Mouse (Mus musculus): ENCODE measurements around the gene Fndc3b. TPM values are rescaled to one million over a fixed set of nuclear protein-coding genes. Genes with fewer than 3 reads are reported as not detected.

Fndc3b gene
- polyA plus RNA-seq, 1 experiment from 2014 or later = 12.8 TPM

- DNase-seq (ENCODE audit: low spot score) = no peak
- no peak overlapping the region for H3K9ac ChIP-seq (ENCODE audit: low read depth, low read length)
- H3K27me3 ChIP-seq (ENCODE audit: control insufficient read depth, insufficient read depth, low read length) = no peaks in the 10 kb centered on the region
- no peak overlapping the region for H3K4me3 ChIP-seq (ENCODE audit: low read depth, low read length)
- no peaks in the 10 kb centered on the region for H3K36me3 ChIP-seq (ENCODE audit: control insufficient read depth, insufficient read depth, low read length)
- H3K27ac ChIP-seq (ENCODE audit: low read depth, low read length) = no peak overlapping the region
- no peak overlapping the region for H3K4me2 ChIP-seq (replicated peaks; ENCODE audit: low read depth, low read length)
- no peak for ATAC-seq (ENCODE audit: low FRiP score)
- no peaks in the 10 kb centered on the region for H3K9me3 ChIP-seq (ENCODE audit: control insufficient read depth, low read length)
- H3K4me1 ChIP-seq (replicated peaks; ENCODE audit: control insufficient read depth, insufficient read depth, low read length) = no peaks in the 10 kb centered on the region
- WGBS = 91% methylated on average over 12 of the region's 12 CpGs
Measured at GRCm38 (mm10) chr3:27689149-27689865, 21.8 kb downstream of the Fndc3b start.

GRCm38 (mm10) chr3:27686732-27687491, 24.2 kb downstream of the Fndc3b start:
- ATAC-seq (ENCODE audit: low FRiP score) (no peak), DNase-seq (ENCODE audit: low spot score) (no peak)
- H3K36me3 ChIP-seq (ENCODE audit: control insufficient read depth, insufficient read depth, low read length) = no peaks in the 10 kb centered on the region
- H3K9me3 ChIP-seq (ENCODE audit: control insufficient read depth, low read length) = no peaks in the 10 kb centered on the region
- H3K9ac ChIP-seq (ENCODE audit: low read depth, low read length) = no peak overlapping the region
- no peak overlapping the region for H3K27ac ChIP-seq (ENCODE audit: low read depth, low read length)
- WGBS = 89% methylated on average over 19 of the region's 19 CpGs
- H3K4me2 ChIP-seq (replicated peaks; ENCODE audit: low read depth, low read length) = no peak overlapping the region
- no peak overlapping the region for H3K4me3 ChIP-seq (ENCODE audit: low read depth, low read length)
- H3K4me1 ChIP-seq (replicated peaks; ENCODE audit: control insufficient read depth, insufficient read depth, low read length) = no peaks in the 10 kb centered on the region
- H3K27me3 ChIP-seq (ENCODE audit: control insufficient read depth, insufficient read depth, low read length) = no peaks in the 10 kb centered on the region

- WGBS = 87% methylated on average over 14 of the region's 14 CpGs
- H3K27ac ChIP-seq (ENCODE audit: low read depth, low read length) = no peak overlapping the region
- H3K4me3 ChIP-seq (ENCODE audit: low read depth, low read length) = no peak overlapping the region
- DNase-seq (ENCODE audit: low spot score) (no peak), ATAC-seq (ENCODE audit: low FRiP score) (no peak)
- no peaks in the 10 kb centered on the region for H3K4me1 ChIP-seq (replicated peaks; ENCODE audit: control insufficient read depth, insufficient read depth, low read length)
- no peak overlapping the region for H3K4me2 ChIP-seq (replicated peaks; ENCODE audit: low read depth, low read length)
- no peaks in the 10 kb centered on the region for H3K27me3 ChIP-seq (ENCODE audit: control insufficient read depth, insufficient read depth, low read length)
- H3K9me3 ChIP-seq (ENCODE audit: control insufficient read depth, low read length) = no peaks in the 10 kb centered on the region
- no peak overlapping the region for H3K9ac ChIP-seq (ENCODE audit: low read depth, low read length)
- H3K36me3 ChIP-seq (ENCODE audit: control insufficient read depth, insufficient read depth, low read length) = no peaks in the 10 kb centered on the region
Measured at GRCm38 (mm10) chr3:27685650-27686208, 25.4 kb downstream of the Fndc3b start.

GRCm38 (mm10) chr3:27685134-27685533, 26.0 kb downstream of the Fndc3b start:
- H3K9me3 ChIP-seq (ENCODE audit: control insufficient read depth, low read length) = no peaks in the 10 kb centered on the region
- H3K36me3 ChIP-seq (ENCODE audit: control insufficient read depth, insufficient read depth, low read length) = no peaks in the 10 kb centered on the region
- H3K27ac ChIP-seq (ENCODE audit: low read depth, low read length) = no peak overlapping the region
- no peak overlapping the region for H3K9ac ChIP-seq (ENCODE audit: low read depth, low read length)
- no peaks in the 10 kb centered on the region for H3K4me1 ChIP-seq (replicated peaks; ENCODE audit: control insufficient read depth, insufficient read depth, low read length)
- WGBS = 89% methylated on average over 6 of the region's 6 CpGs
- H3K27me3 ChIP-seq (ENCODE audit: control insufficient read depth, insufficient read depth, low read length) = no peaks in the 10 kb centered on the region
- no peak overlapping the region for H3K4me3 ChIP-seq (ENCODE audit: low read depth, low read length)
- DNase-seq (ENCODE audit: low spot score) (no peak), ATAC-seq (ENCODE audit: low FRiP score) (no peak)
- H3K4me2 ChIP-seq (replicated peaks; ENCODE audit: low read depth, low read length) = no peak overlapping the region

GRCm38 (mm10) chr3:27683374-27683773, 27.7 kb downstream of the Fndc3b start:
- ATAC-seq (ENCODE audit: low FRiP score) (no peak), DNase-seq (ENCODE audit: low spot score) (no peak)
- Histone ChIP-seq H3K36me3 (ENCODE audit: control insufficient read depth, insufficient read depth, low read length) (no peaks in the 10 kb centered on the region), H3K4me1 (replicated peaks; ENCODE audit: control insufficient read depth, insufficient read depth, low read length) (no peaks in the 10 kb centered on the region), H3K27ac (ENCODE audit: low read depth, low read length) (no peak overlapping the region), H3K27me3 (ENCODE audit: control insufficient read depth, insufficient read depth, low read length) (no peaks in the 10 kb centered on the region), H3K4me2 (replicated peaks; ENCODE audit: low read depth, low read length) (no peak overlapping the region), H3K9me3 (ENCODE audit: control insufficient read depth, low read length) (no peaks in the 10 kb centered on the region), H3K4me3 (ENCODE audit: low read depth, low read length) (no peak overlapping the region), H3K9ac (ENCODE audit: low read depth, low read length) (no peak overlapping the region)
- WGBS = 90% methylated on average over 4 of the region's 4 CpGs

GRCm38 (mm10) chr3:27677574-27677973, 33.5 kb downstream of the Fndc3b start:
- no peak overlapping the region for H3K4me3 ChIP-seq (ENCODE audit: low read depth, low read length)
- DNase-seq (ENCODE audit: low spot score) = no peak
- H3K9ac ChIP-seq (ENCODE audit: low read depth, low read length) = no peak overlapping the region
- ATAC-seq (ENCODE audit: low FRiP score) = no peak
- H3K4me1 ChIP-seq (replicated peaks; ENCODE audit: control insufficient read depth, insufficient read depth, low read length) = no peaks in the 10 kb centered on the region
- 74% methylated on average over 6 of the region's 6 CpGs for WGBS
- H3K36me3 ChIP-seq (ENCODE audit: control insufficient read depth, insufficient read depth, low read length) = no peaks in the 10 kb centered on the region
- H3K27me3 ChIP-seq (ENCODE audit: control insufficient read depth, insufficient read depth, low read length) = no peaks in the 10 kb centered on the region
- no peaks in the 10 kb centered on the region for H3K9me3 ChIP-seq (ENCODE audit: control insufficient read depth, low read length)
- no peak overlapping the region for H3K27ac ChIP-seq (ENCODE audit: low read depth, low read length)
- H3K4me2 ChIP-seq (replicated peaks; ENCODE audit: low read depth, low read length) = no peak overlapping the region

- Histone ChIP-seq H3K4me1 (replicated peaks; ENCODE audit: control insufficient read depth, insufficient read depth, low read length) (no peaks in the 10 kb centered on the region), H3K27ac (ENCODE audit: low read depth, low read length) (no peak overlapping the region), H3K4me2 (replicated peaks; ENCODE audit: low read depth, low read length) (no peak overlapping the region), H3K4me3 (ENCODE audit: low read depth, low read length) (no peak overlapping the region), H3K9ac (ENCODE audit: low read depth, low read length) (no peak overlapping the region), H3K9me3 (ENCODE audit: control insufficient read depth, low read length) (no peaks in the 10 kb centered on the region), H3K27me3 (ENCODE audit: control insufficient read depth, insufficient read depth, low read length) (no peaks in the 10 kb centered on the region), H3K36me3 (ENCODE audit: control insufficient read depth, insufficient read depth, low read length) (no peaks in the 10 kb centered on the region)
- 89% methylated on average over 7 of the region's 7 CpGs for WGBS
- ATAC-seq (ENCODE audit: low FRiP score) (no peak), DNase-seq (ENCODE audit: low spot score) (no peak)
Measured at GRCm38 (mm10) chr3:27673660-27674059, 37.4 kb downstream of the Fndc3b start.

- Histone ChIP-seq H3K4me2 (replicated peaks; ENCODE audit: low read depth, low read length) (no peak overlapping the region), H3K27ac (ENCODE audit: low read depth, low read length) (no peak overlapping the region), H3K27me3 (ENCODE audit: control insufficient read depth, insufficient read depth, low read length) (no peaks in the 10 kb centered on the region), H3K4me1 (replicated peaks; ENCODE audit: control insufficient read depth, insufficient read depth, low read length) (no peaks in the 10 kb centered on the region), H3K9me3 (ENCODE audit: control insufficient read depth, low read length) (no peaks in the 10 kb centered on the region), H3K9ac (ENCODE audit: low read depth, low read length) (no peak overlapping the region), H3K36me3 (ENCODE audit: control insufficient read depth, insufficient read depth, low read length) (no peaks in the 10 kb centered on the region), H3K4me3 (ENCODE audit: low read depth, low read length) (no peak overlapping the region)
- ATAC-seq (ENCODE audit: low FRiP score) = no peak
- 69% methylated on average over 12 of the region's 12 CpGs for WGBS
- no peak for DNase-seq (ENCODE audit: low spot score)
Measured at GRCm38 (mm10) chr3:27670416-27670815, 40.7 kb downstream of the Fndc3b start.

Data from hindbrain, embryonic 11.5 days (tissue).